Mouse (Mus musculus): ENCODE data around the gene Cdk14.

- no peak for TF ChIP-seq EP300 (IDR thresholded peaks at IDR 0.05)
- TF ChIP-seq CTCF (IDR thresholded peaks at IDR 0.05): no peak
Observed at GRCm38 (mm10) chr5:5134143-5134904, 285.8 kb downstream of the Cdk14 start.
